Mouse (Mus musculus) spleen, adult 2 months (tissue): ENCODE measurements around the gene Snx29.

ENCODE experiments used
- CTCF ChIP-seq: fragments of 200-500 bp; IDR thresholded peaks from 2 replicates; pipeline ENCODE4 v1.5.1; 2011; ENCODE audit warnings: mild to moderate bottlenecking, inconsistent platforms; ENCODE audit not compliant: insufficient read depth, insufficient read length, insufficient replicate concordance; ENCODE audit errors: extremely low read depth
- POLR2A ChIP-seq: fragments of 200-500 bp; IDR thresholded peaks from 2 replicates; pipeline ENCODE4 v1.6.1; 2011; ENCODE audit warnings: low read depth, low read length, inconsistent platforms

GRCm38 (mm10) chr16:11646745-11647289 lies 324.1 kb downstream of the Snx29 start:
- TF ChIP-seq CTCF (no peak), POLR2A (no peak)
